Mouse (Mus musculus): ENCODE results near the gene Gm11444.

Gm11444 gene

DNA sequence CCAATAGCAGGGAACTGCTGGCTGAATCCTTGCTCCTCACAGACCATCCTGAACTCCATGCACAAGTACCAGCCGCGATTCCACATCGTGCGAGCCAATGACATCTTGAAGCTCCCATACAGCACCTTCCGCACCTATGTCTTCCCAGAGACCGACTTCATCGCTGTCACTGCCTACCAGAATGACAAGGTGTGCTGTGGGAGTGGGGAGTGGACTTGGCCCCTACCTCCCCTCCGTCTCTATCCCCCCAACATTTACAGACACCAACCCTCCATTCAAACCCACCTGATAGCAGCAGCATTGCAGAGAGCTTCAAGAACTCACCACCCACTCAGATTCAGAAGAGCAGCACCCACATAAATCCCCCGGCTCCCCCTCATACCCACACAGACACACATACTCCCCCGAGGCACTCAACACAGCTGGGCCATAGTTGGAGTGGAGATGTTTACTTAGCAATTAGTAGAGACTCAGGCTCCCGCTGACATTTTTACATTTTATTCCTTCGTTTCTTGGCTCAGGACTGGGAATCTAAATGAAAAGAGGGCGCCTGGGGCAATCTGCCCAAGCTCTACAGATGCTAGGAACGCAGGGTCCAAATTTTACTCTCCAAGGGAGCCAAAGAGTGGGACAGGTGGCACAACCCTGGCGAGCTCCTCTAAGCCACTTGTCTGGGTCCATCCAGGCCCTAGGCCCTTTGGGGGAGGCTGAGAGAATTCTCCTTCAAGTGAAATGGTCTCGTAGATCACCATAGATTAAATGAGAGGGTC, 14.2 kb downstream of the Gm11444 start:
- peak; percentile 43 to 50 for DNase-seq

DNA sequence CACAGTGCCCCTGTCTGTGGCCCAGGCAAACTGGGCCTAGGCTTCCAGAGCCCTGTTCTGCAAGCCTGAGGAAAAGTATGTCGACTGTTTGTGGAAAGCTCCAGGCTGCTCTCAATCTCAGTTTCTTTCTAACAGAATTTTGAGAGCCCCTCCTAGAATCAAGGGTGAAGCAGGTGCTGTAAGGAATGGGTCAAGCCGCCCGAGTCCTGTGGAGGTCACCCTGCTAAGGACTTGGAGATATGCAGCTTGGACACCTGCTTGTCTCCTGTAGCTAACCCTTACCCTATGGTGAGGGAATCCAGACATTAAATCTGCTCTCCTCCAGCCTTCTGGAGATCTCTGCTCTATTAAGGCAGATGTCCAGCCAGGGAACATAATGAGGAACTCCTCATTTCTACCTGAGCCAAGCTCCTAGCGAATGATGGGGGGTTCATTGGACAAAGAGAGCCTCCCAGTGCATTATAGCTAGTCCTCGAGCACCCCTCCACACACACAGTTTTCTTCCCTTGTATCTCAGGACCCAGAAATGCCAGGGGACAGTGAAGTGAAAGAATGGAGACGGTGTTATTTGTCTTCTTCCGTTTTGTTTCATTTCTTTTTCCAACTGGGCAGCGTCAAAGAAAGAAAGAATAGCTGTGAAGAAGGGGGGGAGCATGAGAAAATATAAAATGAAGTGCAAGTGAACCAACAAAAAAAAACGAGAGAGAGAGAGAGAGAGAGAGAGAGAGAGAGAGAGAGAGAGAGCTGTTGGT, 15.0 kb downstream of the Gm11444 start:
- DNase-seq, result peak in 1 of 2 experiments; percentile 16

DNA sequence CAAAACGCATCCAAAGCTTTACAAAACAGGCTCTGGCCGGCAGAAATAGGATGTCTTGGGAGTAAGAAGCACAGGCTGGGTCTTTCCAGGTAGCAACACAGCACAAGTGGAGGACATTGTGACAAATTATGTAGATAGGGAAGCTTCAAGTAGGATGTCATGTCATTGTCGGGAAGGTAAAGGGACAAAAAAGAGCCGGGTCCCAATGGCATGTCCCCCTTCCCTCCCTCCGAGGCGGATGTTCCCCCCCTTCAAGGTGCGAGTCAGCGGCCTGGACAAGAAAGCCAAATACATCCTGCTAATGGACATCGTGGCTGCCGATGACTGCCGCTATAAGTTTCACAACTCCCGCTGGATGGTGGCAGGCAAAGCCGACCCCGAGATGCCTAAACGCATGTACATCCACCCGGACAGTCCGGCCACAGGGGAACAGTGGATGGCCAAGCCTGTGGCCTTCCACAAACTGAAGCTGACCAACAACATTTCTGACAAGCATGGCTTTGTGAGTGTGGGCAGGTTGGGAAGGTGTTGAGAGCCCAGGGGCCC, 15.7 kb downstream of the Gm11444 start:
- peak in 1 of 2 experiments; percentile 34 for DNase-seq

DNA sequence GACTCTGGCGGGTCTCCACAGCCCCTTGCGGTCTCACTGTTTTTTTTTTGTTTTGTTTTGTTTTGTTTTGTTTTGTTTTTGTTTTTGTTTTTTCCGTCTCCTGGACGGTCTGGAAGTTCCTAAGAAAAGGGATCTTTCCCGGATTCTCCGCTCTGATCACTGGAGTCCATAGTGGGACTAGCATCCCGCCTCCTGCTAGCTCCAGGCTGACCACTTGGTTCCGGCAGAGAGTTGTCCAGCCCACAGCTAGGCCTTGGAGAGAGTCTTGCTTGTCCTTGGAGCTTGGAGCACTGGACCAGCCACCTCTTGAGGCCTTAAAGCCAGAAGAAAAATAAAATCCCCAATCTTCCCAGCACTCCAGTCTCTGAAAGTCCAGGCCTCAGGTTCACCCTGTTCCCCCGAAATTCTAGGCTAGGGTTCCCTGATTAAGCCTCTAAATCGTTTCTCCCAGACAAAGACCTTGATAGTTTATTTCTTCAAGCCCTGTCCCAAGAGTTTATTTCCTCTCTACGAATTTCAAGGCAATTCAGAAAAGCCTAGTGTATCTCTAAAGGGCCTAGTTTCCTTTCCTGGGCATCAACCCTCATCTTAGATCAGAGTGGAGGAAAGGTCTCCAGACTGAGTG, 16.3 kb downstream of the Gm11444 start:
- peak in 1 of 2 experiments; percentile 59 for DNase-seq

DNA sequence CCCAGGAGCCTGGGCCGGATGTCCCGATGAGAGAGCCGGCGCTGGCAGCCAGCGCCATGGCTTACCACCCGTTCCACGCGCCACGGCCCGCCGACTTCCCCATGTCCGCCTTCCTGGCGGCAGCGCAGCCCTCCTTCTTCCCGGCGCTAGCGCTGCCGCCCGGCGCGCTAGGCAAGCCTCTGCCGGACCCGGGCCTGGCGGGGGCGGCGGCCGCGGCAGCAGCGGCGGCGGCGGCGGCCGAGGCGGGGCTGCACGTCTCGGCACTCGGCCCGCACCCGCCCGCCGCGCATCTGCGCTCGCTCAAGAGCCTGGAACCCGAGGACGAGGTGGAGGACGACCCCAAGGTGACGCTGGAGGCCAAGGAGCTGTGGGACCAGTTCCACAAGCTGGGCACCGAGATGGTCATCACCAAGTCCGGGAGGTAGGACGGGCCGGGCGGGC, 17.0 kb downstream of the Gm11444 start:
- DNase-seq, result peak; percentile 46 to 50

DNA sequence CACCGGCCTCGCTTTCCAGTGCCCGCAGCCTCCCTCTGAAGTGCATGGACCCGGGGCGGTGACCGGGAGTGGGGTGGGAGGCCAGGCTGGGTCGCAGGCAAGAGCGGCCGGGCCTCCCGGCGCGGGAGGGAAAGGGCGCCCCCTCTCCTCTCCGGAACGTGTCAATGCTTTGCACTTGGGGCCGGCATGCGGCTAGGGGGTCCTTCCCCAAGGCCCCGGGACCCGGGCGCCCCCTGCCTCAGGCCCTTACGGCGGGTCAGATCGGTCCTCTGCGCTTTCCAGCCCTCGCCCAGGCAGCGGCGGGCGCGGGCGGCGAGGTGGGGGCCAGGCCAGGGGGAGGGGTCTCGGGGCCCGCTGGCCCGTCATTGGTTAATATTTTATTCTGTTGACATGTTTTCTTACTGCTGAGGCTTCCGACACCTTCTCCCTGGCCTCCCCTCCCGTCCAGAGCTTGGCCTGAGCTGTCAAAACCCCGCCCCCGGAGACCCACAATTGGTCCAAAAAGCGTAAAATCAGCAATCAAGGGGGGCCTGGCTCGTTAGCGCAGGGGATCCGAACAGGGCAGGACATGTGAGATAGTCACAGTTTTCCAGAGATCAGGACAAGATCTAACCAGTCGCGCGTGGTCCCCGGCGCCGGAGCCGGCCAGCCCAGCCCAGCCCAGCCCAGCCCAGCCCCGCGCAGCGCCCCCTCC, 17.8 kb downstream of the Gm11444 start, which contains the start of gene Tbx2:
Tbx2 (plus strand) TSS at position 321 of the 694 bp plus-strand sequence.
- DNase-seq, result peak; percentile 48 to 51

DNA sequence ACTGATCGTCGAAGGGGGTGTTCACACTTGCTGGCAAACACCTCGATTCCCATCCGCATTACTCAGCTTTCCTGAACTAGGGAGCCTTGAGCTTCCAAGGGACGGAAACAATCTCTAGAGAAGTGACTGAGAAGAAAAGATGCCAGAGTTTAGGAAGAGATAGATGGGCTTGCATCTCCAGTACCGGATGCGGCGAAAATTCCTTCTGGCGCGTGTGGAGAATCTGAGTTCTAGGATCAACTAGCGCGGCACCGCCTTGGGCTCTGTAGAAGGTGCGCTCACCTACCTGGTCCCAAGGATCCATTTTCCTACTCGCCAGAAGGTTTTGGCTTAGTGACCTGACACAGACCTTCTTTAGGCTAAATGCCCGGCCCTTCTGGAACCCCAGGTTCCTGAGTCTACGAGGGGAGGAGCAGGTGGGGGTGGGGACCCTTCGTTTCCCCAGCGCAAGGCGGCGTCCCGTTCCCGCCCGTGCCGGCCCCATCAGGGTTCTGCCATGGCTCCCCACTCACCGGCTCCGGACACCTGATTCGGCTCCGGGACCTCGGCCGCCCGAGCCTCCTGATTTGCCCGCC, 18.4 kb downstream of the Gm11444 start:
- DNase-seq, result peak in 1 of 2 experiments; percentile 40

DNA sequence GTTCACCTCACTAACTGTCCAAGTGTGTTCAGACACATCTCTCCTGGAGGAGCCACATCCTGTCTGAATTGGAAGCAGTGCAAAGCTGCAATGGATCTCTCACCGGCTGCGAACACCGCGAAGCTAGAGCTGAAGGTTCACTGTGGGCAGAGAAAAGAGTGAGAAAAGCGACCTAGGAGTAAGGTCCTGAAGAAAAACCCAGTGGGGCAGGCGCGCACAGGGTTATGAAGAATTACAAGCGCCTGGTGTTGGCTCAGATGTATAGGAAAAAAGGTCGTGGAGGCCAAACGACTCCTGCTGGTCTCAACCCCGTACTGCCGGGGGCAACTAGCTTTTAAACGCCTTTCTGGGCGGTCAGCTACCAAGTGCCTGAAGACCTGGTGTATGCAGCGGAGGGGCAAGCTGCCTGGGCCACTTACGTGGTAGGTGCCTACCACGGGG, 19.2 kb downstream of the Gm11444 start:
- peak in 1 of 2 experiments; percentile 46 for DNase-seq

DNA sequence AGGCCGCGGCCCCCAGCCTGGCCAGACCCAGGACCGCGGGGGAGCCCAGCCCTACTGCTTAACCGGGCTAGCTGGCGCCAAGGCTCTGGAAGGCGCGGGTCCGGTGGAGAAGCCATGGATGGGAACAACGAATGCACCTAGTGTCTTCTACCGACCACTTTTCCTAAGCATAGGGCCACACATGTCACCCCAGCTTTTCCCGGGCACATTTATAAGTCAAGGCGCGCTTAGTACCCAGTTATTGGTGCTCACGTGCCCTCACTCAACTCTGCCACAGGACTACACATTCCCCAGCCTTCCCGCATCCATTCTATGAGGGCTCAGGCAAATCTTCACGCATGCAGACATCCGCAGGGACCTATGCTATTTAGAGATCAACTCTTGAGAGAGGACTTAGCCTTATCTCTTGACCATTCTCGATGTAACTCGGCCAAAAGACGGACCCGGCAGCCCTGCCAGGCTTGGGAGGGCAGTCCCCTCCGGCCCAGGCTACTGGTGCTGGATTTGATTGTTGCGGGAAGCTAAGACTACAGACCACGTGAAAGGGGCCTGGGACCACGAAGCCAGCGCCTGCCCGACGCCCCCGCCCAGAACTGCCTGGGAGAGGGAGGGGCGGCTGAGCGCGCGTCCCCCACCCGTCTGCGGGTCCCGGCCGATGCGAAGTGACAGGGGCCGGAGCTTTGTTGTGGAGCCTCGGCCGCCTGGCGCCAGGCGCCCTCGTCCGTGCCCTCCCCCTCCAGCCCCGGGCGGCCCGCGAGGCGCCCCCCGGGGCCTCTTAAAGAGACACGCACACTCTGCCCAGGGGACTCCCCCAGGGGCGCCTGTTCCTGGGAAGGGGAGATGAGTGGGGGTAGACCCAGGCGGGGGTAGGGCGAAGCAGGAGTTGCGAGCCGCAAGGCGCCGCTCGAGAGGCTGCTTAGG, 20.4 kb downstream of the Gm11444 start:
- DNase-seq, result peak in 1 of 2 experiments; percentile 39

DNA sequence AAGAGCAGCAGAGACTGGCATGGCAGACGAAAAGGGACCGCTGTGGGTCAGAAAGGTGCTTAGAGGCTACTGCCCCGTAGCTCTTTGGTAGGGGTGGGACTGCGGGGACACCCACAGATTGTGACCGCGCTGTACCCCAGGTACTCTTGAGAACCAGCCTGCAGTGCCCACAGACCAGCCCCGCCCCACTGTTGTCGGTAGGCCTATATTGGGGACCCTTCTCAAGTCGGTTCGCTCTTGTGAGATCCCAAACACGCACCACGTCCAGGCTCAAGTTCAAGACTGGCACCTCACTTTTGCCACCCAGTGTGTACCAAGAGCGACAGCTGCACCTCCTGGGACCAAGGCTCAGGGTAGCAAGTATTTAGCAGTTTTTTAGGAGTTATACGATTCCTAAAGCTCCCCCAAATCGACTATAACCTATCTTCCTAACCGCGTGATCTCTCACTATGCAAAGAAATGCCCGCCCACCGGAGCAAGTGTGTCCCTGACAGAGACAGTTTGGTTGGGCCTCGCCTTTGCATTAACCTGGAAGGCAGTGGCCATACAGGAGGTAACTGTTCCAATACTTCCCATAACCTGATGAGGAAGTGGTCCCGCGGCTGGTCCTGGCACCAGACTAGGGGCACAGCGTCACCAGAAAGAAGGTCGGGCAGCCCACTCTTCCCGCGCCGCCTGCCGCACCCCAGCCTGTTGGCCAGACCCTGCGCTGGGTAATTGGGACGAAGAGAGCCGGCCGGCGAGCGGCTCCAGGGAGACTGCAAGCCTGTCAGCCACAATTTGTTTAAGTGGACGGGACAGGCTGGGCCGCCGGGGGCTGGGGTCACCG, 21.2 kb downstream of the Gm11444 start:
- DNase-seq, result peak in 1 of 2 experiments; percentile 38

DNA sequence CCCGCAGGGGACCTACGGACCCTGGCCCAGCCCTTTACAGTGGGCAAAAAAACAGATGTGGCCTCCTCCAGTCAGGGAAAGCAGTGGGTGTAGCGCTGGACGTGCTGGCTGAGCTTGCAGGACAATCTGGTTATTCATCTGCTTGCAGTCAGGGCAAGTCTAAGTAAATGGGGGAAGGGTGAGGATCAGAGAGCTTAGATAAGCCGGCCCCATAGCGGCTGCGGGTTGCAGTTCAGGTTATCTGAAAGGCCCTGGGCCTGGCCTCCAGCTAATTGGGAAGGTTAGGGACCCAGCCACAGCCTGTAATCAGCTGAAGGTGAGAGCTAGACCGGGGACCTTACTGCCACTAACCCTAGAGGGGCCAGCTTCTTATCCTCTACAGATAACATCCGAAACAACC, 22.8 kb downstream of the Gm11444 start:
- DNase-seq, result no peak

DNA sequence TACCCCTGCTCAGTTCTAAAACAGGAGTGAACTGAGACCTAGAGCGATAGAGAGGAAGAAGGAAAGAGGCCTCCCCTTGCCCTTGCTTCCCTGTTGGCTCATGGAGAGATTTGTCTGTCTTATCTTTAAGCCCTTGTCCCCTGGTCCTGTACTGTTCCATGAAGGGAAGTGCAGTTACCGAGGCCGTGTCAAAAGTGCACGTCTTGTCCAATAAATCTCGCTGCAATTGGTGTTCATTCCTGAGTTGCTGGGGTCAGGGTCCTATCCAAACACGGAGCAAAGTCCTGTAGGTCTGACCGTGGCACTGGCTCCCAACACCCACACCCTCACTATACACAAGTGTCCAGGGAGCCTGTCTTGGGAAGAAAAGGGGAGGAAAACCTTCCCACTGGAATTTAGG, 24.3 kb downstream of the Gm11444 start:
- no peak for DNase-seq

DNA sequence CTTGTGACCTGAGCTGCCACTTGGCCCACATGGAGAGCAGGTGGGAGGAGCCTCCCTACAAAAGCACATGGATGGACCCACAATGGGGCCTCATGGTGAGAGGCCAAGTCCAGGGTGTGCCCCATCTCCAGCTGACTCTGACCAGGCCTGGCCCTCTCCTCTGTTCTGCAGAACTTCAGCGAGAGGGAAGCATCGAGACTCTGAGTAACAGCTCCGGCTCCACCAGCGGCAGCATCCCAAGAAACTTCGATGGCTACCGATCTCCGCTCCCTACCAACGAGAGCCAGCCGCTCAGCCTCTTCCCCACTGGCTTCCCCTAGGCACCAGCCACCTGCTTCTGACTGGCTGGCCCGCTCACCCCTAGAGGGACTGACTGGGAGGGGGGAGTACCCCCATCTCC, 25.1 kb downstream of the Gm11444 start:
- DNase-seq, result no peak

DNA sequence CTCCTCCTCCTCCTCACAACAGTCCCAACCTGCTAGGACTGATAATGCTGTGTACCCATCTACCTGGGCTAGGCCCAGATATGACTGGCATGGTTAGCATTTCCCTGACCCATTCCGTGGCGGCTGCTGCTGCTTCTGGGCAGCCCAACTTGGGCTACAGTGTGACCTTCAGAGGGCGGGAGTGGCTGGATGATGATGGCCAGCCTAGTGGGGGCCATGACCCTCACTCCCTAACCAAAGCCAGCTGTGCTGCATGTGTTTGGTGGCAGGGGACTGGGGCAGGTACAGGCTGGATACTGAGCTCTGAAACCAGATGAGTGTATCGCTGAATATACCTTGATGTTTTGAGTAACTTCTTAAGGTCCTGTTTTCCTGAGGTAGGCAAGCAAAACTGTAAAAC, 26.3 kb downstream of the Gm11444 start:
- no peak for DNase-seq

DNA sequence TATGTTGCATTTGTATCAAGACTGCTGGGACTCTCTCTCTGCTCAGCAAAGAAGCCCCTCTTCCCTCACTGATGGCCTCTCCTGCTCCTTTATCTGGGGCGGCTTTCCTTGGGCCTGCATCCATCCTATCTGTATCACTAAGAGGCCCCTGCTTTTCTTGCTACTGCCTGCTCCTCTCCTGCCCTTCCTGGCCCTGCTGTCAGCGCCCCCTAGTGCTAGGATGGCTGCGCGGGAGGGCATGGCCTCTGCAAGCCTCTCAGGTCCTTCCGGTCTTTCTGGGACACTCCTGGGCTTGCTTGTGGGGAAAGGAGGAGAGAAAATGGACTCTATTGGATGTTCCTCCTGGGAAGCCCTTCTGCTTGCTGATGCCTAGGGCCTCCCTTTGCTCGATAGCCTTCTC, 27.0 kb downstream of the Gm11444 start:
- DNase-seq, result peak; percentile 91 to 92

DNA sequence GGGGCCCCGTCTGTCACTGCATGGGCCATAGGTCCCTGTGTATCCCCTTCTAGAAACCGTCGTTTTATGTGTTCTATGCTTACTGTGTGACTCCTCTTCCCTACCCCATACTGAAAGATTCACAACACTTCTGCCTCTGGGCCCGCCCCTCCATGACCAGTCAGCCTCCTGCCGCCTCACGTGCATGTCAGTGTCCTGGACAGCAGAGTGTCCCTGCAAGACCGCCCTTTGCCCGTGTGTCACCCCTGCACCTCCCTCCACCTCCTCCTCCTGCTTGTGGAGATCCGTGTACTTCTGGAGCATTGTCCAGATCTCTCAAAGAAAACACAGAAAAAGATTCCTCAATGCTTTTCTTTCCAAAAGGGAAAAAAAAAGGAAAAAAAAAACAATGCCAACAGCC, 28.5 kb downstream of the Gm11444 start:
- DNase-seq, result no peak

DNA sequence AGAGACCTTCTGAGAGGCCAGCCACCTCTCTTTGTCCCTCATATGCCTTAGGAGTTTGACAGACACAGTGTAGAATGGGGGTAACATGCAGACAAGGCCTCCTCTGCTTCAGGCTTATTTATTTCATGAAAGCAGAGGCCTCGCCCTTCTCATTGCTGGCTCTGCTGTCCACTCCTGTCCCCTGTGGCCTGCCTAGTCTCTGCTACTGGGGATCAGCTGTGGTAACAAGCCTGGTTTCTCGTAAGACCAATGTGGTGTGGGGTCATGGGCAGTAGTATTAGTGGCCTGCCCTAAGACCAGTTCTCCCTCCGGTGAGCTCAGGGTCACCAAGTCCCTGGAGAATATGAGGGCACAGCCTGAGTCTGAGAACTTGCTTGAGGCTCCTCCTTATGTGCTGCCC, 29.2 kb downstream of the Gm11444 start:
- DNase-seq, result no peak

DNA sequence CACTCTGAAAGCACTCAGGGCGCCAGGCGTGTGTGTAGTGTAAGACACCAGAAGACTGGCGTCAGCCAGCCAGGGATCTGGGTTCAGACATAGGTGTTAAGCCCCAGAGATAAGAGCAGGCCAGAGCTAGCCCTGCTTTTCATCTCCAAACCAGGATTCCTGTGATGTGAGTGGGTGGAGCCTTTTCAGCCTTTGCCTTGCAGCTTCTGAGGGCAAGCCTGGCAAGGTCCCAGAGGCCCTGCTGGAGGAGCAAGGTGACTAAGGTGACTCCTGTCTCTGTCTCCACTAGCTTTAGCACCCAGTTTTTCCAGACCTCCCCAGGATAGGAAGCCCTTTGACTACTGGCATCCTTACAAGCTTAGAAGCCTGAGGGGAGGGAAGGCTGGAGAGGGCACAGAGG, 31.7 kb downstream of the Gm11444 start:
- peak in 1 of 2 experiments; percentile 13 for DNase-seq

DNA sequence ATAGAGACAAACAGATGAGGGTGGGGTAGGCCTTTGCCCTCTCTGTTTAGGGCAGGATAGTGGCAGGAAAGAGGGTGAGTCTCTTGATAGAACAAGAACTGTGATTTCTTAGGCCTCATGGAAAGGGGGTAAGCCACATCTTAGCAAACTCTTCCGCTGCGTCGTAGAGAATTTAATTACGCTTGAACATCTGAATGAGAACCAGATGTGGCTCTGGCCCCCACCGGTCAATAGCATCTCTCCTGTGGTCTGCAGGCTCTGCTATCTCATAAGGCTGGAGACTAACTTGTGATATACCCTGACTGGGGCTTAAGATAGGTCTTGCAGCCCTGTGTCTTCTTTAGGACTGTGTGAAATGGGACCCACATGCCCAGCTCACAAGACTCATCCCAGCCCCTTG, 33.7 kb downstream of the Gm11444 start:
- no peak for DNase-seq

DNA sequence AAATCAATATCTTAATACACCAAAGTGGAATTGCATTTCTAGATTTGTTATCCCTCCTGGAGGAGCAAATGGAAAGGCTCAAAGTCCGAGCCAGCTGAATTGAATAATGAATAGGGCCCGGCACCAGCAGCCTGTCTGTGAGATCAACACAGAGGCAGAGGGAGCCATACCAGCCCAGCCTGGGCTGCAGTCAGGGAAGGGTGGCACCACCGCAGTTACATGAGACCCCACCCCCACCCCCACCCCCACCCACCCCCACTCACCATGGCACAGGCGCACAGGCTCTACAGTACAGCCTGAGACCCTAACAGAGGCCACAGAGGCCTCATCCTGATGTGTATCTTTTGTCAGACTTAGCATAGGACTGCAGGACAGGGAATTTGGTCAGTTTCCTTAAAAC, 35.5 kb downstream of the Gm11444 start:
- no peak for DNase-seq
